Mouse (Mus musculus) embryonic fibroblast, embryonic 13.5 days (primary cell): ENCODE measurements at regions not wholly inside any gene's neighbourhood (a gene's known extent, or its start where the extent isn't known, plus 50 kb on each side); places are given as distances from the start of the nearest gene placed in this dataset.
A peak's percentile ranks its signal among the peaks of the same experiment; 100 is the strongest.

Source experiments
- H3K27ac ChIP-seq: 2 replicates; pipeline ENCODE4 v1.5.1; 2012; ENCODE audit warnings: low read length, control low read depth, inconsistent platforms; ENCODE audit not compliant: insufficient read depth
- H3K4me1 ChIP-seq: 2 replicates; pipeline ENCODE4 v1.6.1; 2011; ENCODE audit warnings: low read length; ENCODE audit not compliant: control insufficient read depth, insufficient read depth
- H3K4me3 ChIP-seq: 2 replicates; pipeline ENCODE4 v1.5.1; 2011; ENCODE audit warnings: mild to moderate bottlenecking, control low read depth, low read length; ENCODE audit not compliant: insufficient read depth
- CTCF ChIP-seq: IDR thresholded peaks from 2 replicates; pipeline ENCODE4 v1.5.1; 2011; ENCODE audit warnings: mild to moderate bottlenecking, control low read depth, low read length, moderate library complexity, borderline replicate concordance; ENCODE audit not compliant: insufficient read depth
- POLR2A ChIP-seq: IDR thresholded peaks from 2 replicates; pipeline ENCODE4 v1.6.1; 2011; ENCODE audit warnings: low read depth, mild to moderate bottlenecking, control low read depth, low read length, moderate library complexity

- TF ChIP-seq POLR2A (no peak), CTCF (no peak)
- Histone ChIP-seq H3K4me1 (no peaks in the 10 kb centered on the region), H3K27ac (no peak overlapping the region), H3K4me3 (no peak overlapping the region)
These were observed 53.2 kb downstream of the Gpr6 start for GRCm38 (mm10) chr10:41018888-41019287.

GRCm38 (mm10) chr10:41016547-41016946 is 55.5 kb downstream of the Gpr6 start:
- TF ChIP-seq POLR2A (no peak), CTCF (no peak)
- Histone ChIP-seq H3K4me1 (no peaks in the 10 kb centered on the region), H3K4me3 (no peak overlapping the region), H3K27ac (no peak overlapping the region)

- no peak overlapping the region for H3K4me3 ChIP-seq
- H3K27ac ChIP-seq, result no peak overlapping the region
- no peaks in the 10 kb centered on the region for H3K4me1 ChIP-seq
- TF ChIP-seq CTCF, result peak; percentile 55; the same call in 1 of the 2 replicates
- TF ChIP-seq POLR2A, result no peak
These were observed 56.4 kb downstream of the Gpr6 start for GRCm38 (mm10) chr10:41015654-41016053.

GRCm38 (mm10) chr10:41010585-41010984 is 61.5 kb downstream of the Gpr6 start:
- no peak for TF ChIP-seq POLR2A
- TF ChIP-seq CTCF, result no peak
- H3K27ac ChIP-seq, result no peak overlapping the region
- no peak overlapping the region for H3K4me3 ChIP-seq
- no peaks in the 10 kb centered on the region for H3K4me1 ChIP-seq

GRCm38 (mm10) chr10:41007866-41008265 is 64.2 kb downstream of the Gpr6 start:
- Histone ChIP-seq H3K27ac (no peak overlapping the region), H3K4me1 (peaks cover 4% of the 10 kb centered on the region), H3K4me3 (no peak overlapping the region)
- no peak for TF ChIP-seq POLR2A
- no peak for TF ChIP-seq CTCF

GRCm38 (mm10) chr10:41006634-41007033 is 65.5 kb downstream of the Gpr6 start:
- Histone ChIP-seq H3K4me3 (no peak overlapping the region), H3K27ac (no peak overlapping the region), H3K4me1 (peaks cover 6% of the 10 kb centered on the region)
- TF ChIP-seq POLR2A, result no peak
- no peak for TF ChIP-seq CTCF

GRCm38 (mm10) chr10:41005776-41006175 is 66.3 kb downstream of the Gpr6 start:
- Histone ChIP-seq H3K27ac (no peak overlapping the region), H3K4me3 (no peak overlapping the region), H3K4me1 (peaks cover 6% of the 10 kb centered on the region)
- TF ChIP-seq CTCF (no peak), POLR2A (no peak)

GRCm38 (mm10) chr10:41004753-41005152 is 67.3 kb downstream of the Gpr6 start:
- TF ChIP-seq CTCF, result no peak
- H3K4me1 ChIP-seq, result peaks cover 6% of the 10 kb centered on the region
- H3K27ac ChIP-seq, result no peak overlapping the region
- no peak overlapping the region for H3K4me3 ChIP-seq

- TF ChIP-seq CTCF (peak; percentile 83; the same call in 1 of the 2 replicates), POLR2A (no peak)
- no peak overlapping the region for H3K27ac ChIP-seq
- no peak overlapping the region for H3K4me3 ChIP-seq
- peaks cover 6% of the 10 kb centered on the region for H3K4me1 ChIP-seq
These were observed 67.9 kb downstream of the Gpr6 start for GRCm38 (mm10) chr10:41004044-41004689.

- no peak overlapping the region for H3K27ac ChIP-seq
- peaks cover 6% of the 10 kb centered on the region for H3K4me1 ChIP-seq
- H3K4me3 ChIP-seq, result no peak overlapping the region
- TF ChIP-seq CTCF, result no peak
- no peak for TF ChIP-seq POLR2A
These were observed 68.9 kb downstream of the Gpr6 start for GRCm38 (mm10) chr10:41003197-41003596.
